Mouse (Mus musculus): Measurements from ENCODE around the gene Nckap5.

- TF ChIP-seq POLR2A (IDR thresholded peaks at IDR 0.05; ENCODE audit: extremely low read depth, insufficient read depth, low read length) = no peak
- no peak for TF ChIP-seq CTCF (IDR thresholded peaks at IDR 0.05; ENCODE audit: low read depth, low read length)
These were observed 368.9 kb downstream of the Nckap5 start for GRCm38 (mm10) chr1:126461527-126462354.

All from liver, adult 2 months (tissue).